Mouse (Mus musculus): ENCODE measurements around the gene 4930426L09Rik. TPM values are rescaled to one million over a fixed set of nuclear protein-coding genes. Genes with fewer than 3 reads are reported as not detected.
A peak's percentile ranks its signal among the peaks of the same experiment; 100 is the strongest.

The 4930426L09Rik gene
- polyA plus RNA-seq, 1 experiment from 2014 or later: 0.59 TPM

GRCm38 (mm10) chr2:18976175-18976574, 22.0 kb upstream of the 4930426L09Rik start:
- ATAC-seq (replicated peaks): no peak
- Histone ChIP-seq H3K27me3 (replicated peaks) (no peaks in the 10 kb centered on the region), H3K9ac (no peak overlapping the region), H3K4me2 (no peak overlapping the region), H3K27ac (no peak overlapping the region), H3K9me3 (no peaks in the 10 kb centered on the region), H3K4me1 (no peaks in the 10 kb centered on the region), H3K36me3 (replicated peaks) (no peaks in the 10 kb centered on the region), H3K4me3 (no peak overlapping the region)
- WGBS: 91% methylated on average over 2 of the region's 2 CpGs

- Histone ChIP-seq H3K4me3 (no peak overlapping the region), H3K9ac (no peak overlapping the region), H3K4me1 (no peaks in the 10 kb centered on the region), H3K9me3 (no peaks in the 10 kb centered on the region), H3K4me2 (no peak overlapping the region), H3K36me3 (replicated peaks) (no peaks in the 10 kb centered on the region), H3K27ac (no peak overlapping the region), H3K27me3 (replicated peaks) (no peaks in the 10 kb centered on the region)
- WGBS: 88% methylated on average over 10 of the region's 10 CpGs
- no peak for ATAC-seq (replicated peaks)
Measured at GRCm38 (mm10) chr2:18977201-18977805, 20.8 kb upstream of the 4930426L09Rik start.

GRCm38 (mm10) chr2:18979046-18979445, 19.1 kb upstream of the 4930426L09Rik start:
- WGBS: 82% methylated on average over 4 of the region's 4 CpGs
- H3K4me1 ChIP-seq: no peaks in the 10 kb centered on the region

GRCm38 (mm10) chr2:18979675-18980074, 18.5 kb upstream of the 4930426L09Rik start:
- WGBS: 71% methylated on average over 7 of the region's 7 CpGs
- ATAC-seq (replicated peaks): no peak
- no peak overlapping the region for H3K27ac ChIP-seq

More at GRCm38 (mm10) chr2:18979046-18979445, 19.1 kb upstream of the 4930426L09Rik start:
- Histone ChIP-seq H3K36me3 (replicated peaks) (no peaks in the 10 kb centered on the region), H3K9ac (no peak overlapping the region), H3K27ac (no peak overlapping the region), H3K9me3 (no peaks in the 10 kb centered on the region), H3K4me3 (no peak overlapping the region), H3K27me3 (replicated peaks) (no peaks in the 10 kb centered on the region), H3K4me2 (no peak overlapping the region)
- no peak for ATAC-seq (replicated peaks)

GRCm38 (mm10) chr2:18982581-18982980, 15.6 kb upstream of the 4930426L09Rik start:
- Histone ChIP-seq H3K4me1 (no peaks in the 10 kb centered on the region), H3K4me2 (no peak overlapping the region), H3K9ac (no peak overlapping the region), H3K9me3 (no peaks in the 10 kb centered on the region), H3K36me3 (replicated peaks) (no peaks in the 10 kb centered on the region), H3K4me3 (no peak overlapping the region), H3K27me3 (replicated peaks) (no peaks in the 10 kb centered on the region), H3K27ac (no peak overlapping the region)
- ATAC-seq (replicated peaks): no peak
- WGBS: 84% methylated on average over 6 of the region's 6 CpGs

More at GRCm38 (mm10) chr2:18979675-18980074, 18.5 kb upstream of the 4930426L09Rik start:
- Histone ChIP-seq H3K27me3 (replicated peaks) (no peaks in the 10 kb centered on the region), H3K9ac (no peak overlapping the region), H3K36me3 (replicated peaks) (no peaks in the 10 kb centered on the region), H3K4me1 (no peaks in the 10 kb centered on the region), H3K4me2 (no peak overlapping the region), H3K9me3 (no peaks in the 10 kb centered on the region), H3K4me3 (no peak overlapping the region)

- no peak overlapping the region for H3K4me3 ChIP-seq
- no peaks in the 10 kb centered on the region for H3K4me1 ChIP-seq
Measured at GRCm38 (mm10) chr2:18983546-18983945, 14.6 kb upstream of the 4930426L09Rik start.

GRCm38 (mm10) chr2:18984095-18984847, 13.9 kb upstream of the 4930426L09Rik start:
- Histone ChIP-seq H3K9ac (no peak overlapping the region), H3K27ac (no peak overlapping the region), H3K4me1 (no peaks in the 10 kb centered on the region), H3K4me2 (no peak overlapping the region), H3K36me3 (replicated peaks) (no peaks in the 10 kb centered on the region), H3K9me3 (no peaks in the 10 kb centered on the region), H3K27me3 (replicated peaks) (no peaks in the 10 kb centered on the region), H3K4me3 (no peak overlapping the region)
- no peak for ATAC-seq (replicated peaks)
- WGBS: 93% methylated on average over 15 of the region's 15 CpGs

More at GRCm38 (mm10) chr2:18983546-18983945, 14.6 kb upstream of the 4930426L09Rik start:
- Histone ChIP-seq H3K36me3 (replicated peaks) (no peaks in the 10 kb centered on the region), H3K4me2 (no peak overlapping the region), H3K9ac (no peak overlapping the region), H3K27ac (no peak overlapping the region), H3K9me3 (no peaks in the 10 kb centered on the region), H3K27me3 (replicated peaks) (no peaks in the 10 kb centered on the region)
- no peak for ATAC-seq (replicated peaks)

- 86% methylated on average over 3 of the region's 3 CpGs for WGBS
- Histone ChIP-seq H3K4me2 (no peak overlapping the region), H3K4me1 (no peaks in the 10 kb centered on the region), H3K27me3 (replicated peaks) (no peaks in the 10 kb centered on the region), H3K36me3 (replicated peaks) (no peaks in the 10 kb centered on the region), H3K27ac (no peak overlapping the region), H3K9me3 (no peaks in the 10 kb centered on the region), H3K9ac (no peak overlapping the region), H3K4me3 (no peak overlapping the region)
- ATAC-seq (replicated peaks): no peak
Measured at GRCm38 (mm10) chr2:18985506-18985905, 12.6 kb upstream of the 4930426L09Rik start.

- 89% methylated on average over 3 of the region's 3 CpGs for WGBS
- Histone ChIP-seq H3K36me3 (replicated peaks) (no peaks in the 10 kb centered on the region), H3K27me3 (replicated peaks) (no peaks in the 10 kb centered on the region), H3K9ac (no peak overlapping the region), H3K4me2 (no peak overlapping the region), H3K27ac (no peak overlapping the region), H3K4me3 (no peak overlapping the region), H3K9me3 (no peaks in the 10 kb centered on the region), H3K4me1 (no peaks in the 10 kb centered on the region)
- ATAC-seq (replicated peaks): no peak
Measured at GRCm38 (mm10) chr2:18988885-18989284, 9.3 kb upstream of the 4930426L09Rik start.

- H3K4me1 ChIP-seq: peaks cover 14% of the 10 kb centered on the region
- H3K27ac ChIP-seq: no peak overlapping the region
- no peak overlapping the region for H3K4me2 ChIP-seq
- no peaks in the 10 kb centered on the region for H3K9me3 ChIP-seq
- H3K4me3 ChIP-seq: no peak overlapping the region
- ATAC-seq (replicated peaks): no peak
- WGBS: 80% methylated on average over 7 of the region's 7 CpGs
- no peaks in the 10 kb centered on the region for H3K36me3 ChIP-seq (replicated peaks)
- H3K27me3 ChIP-seq (replicated peaks): no peaks in the 10 kb centered on the region
- no peak overlapping the region for H3K9ac ChIP-seq
Measured at GRCm38 (mm10) chr2:18992512-18993510, 5.3 kb upstream of the 4930426L09Rik start.

- H3K9ac ChIP-seq: peak overlapping the region; percentile 87
- H3K4me3 ChIP-seq: peak overlapping the region; percentile 72
- no peak overlapping the region for H3K27ac ChIP-seq
- peaks cover 18% of the 10 kb centered on the region for H3K4me1 ChIP-seq
- no peak for ATAC-seq (replicated peaks)
- H3K36me3 ChIP-seq (replicated peaks): no peaks in the 10 kb centered on the region
- H3K9me3 ChIP-seq: no peaks in the 10 kb centered on the region
- WGBS: under 1% methylated on average over 25 of the region's 25 CpGs
- H3K4me2 ChIP-seq: peak overlapping the region; percentile 69
- no peaks in the 10 kb centered on the region for H3K27me3 ChIP-seq (replicated peaks)
Measured at GRCm38 (mm10) chr2:18996451-18997211, 1.5 kb upstream of the 4930426L09Rik start.
